Mouse (Mus musculus) MEL (cell line): Measurements from ENCODE around the gene Ifngr2.

Experiments
- CTCF ChIP-seq, 3 experiments: IDR thresholded peaks in 2 of 3; conservative IDR thresholded peaks in 1 of 3; 2 replicates each; pipeline ENCODE4 v1.5.1; 2011 to 2012; ENCODE audit warnings: low read length in 3 of 3, low read depth in 2 of 3, mild to moderate bottlenecking in 2 of 3, improper control_type of control experiment in 1 of 3, inconsistent platforms in 1 of 3, mixed read lengths in 1 of 3, moderate library complexity in 1 of 3; ENCODE audit not compliant: control insufficient read depth in 1 of 3, insufficient read depth in 1 of 3, poor library complexity in 1 of 3, severe bottlenecking in 1 of 3
- EP300 ChIP-seq, 2 experiments: IDR thresholded peaks; 2 replicates each; pipeline ENCODE4 v1.6.1; 2011; ENCODE audit warnings: improper control_type of control experiment in 2 of 2, low read length in 2 of 2, low read depth in 1 of 2, mild to moderate bottlenecking in 1 of 2
- GATA1 ChIP-seq: IDR thresholded peaks from 2 replicates; pipeline ENCODE4 v1.6.1; 2011; ENCODE audit warnings: low read depth, low read length, improper control_type of control experiment
- MAX ChIP-seq: IDR thresholded peaks from 2 replicates; pipeline ENCODE4 v1.6.1; 2011; ENCODE audit warnings: low read length, improper control_type of control experiment
- NELFE ChIP-seq: IDR thresholded peaks from 2 replicates; pipeline ENCODE4 v1.6.1; 2011; ENCODE audit warnings: low read depth, low read length, improper control_type of control experiment
- POLR2AphosphoS5 ChIP-seq: IDR thresholded peaks from 2 replicates; pipeline ENCODE4 v1.6.1; 2012; ENCODE audit warnings: low read depth, borderline replicate concordance, mild to moderate bottlenecking, inconsistent platforms, low read length, moderate library complexity, mixed read lengths
- RAD21 ChIP-seq: IDR thresholded peaks from 2 replicates; pipeline ENCODE4 v1.6.1; 2011; ENCODE audit warnings: mild to moderate bottlenecking, low read depth, low read length, improper control_type of control experiment
- UBTF ChIP-seq: IDR thresholded peaks from 2 replicates; pipeline ENCODE4 v1.6.1; 2012; ENCODE audit warnings: low read depth, mild to moderate bottlenecking, inconsistent platforms, low read length, improper control_type of control experiment, moderate library complexity, borderline replicate concordance; ENCODE audit not compliant: insufficient read depth
- USF2 ChIP-seq, 2 experiments: IDR thresholded peaks; 2 replicates each; pipeline ENCODE4 v1.6.1; 2011 to 2012; ENCODE audit warnings: improper control_type of control experiment in 2 of 2, low read length in 2 of 2, borderline replicate concordance in 1 of 2, inconsistent platforms in 1 of 2, low read depth in 1 of 2, mild to moderate bottlenecking in 1 of 2; ENCODE audit not compliant: insufficient read depth in 1 of 2

DNA sequence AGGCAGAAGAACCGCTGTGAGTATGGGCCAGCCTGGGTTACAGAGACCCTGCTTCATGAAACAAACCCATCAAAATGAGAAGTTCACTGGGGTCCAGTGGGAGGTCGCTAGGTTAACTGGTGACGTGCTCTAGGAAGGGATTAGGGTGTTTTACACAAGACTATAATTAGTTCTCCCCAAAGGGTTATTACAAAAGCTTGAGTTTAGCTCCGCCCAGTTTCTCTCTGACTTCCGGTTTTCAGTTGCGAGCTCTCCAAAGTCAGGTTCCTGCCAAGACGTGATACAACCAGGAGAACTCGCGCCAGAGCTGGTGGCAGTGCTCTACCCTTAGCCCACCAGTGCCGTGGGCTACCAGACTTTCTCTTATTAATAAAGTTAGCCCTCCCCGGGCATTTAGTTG, 64.4 kb downstream of the Ifngr2 start:
- no peak for TF ChIP-seq MAX
- TF ChIP-seq EP300 (IDR thresholded peaks at IDR 0.05; ENCODE audit: low read depth in 1 of 2, low read length in 2 of 2): no peak
- TF ChIP-seq CTCF (IDR thresholded peaks at IDR 0.05 in 2 of 3, conservative IDR thresholded peaks at IDR 0.05 in 1 of 3; ENCODE audit: control insufficient read depth in 1 of 3, insufficient read depth in 1 of 3, low read depth in 2 of 3, low read length in 3 of 3, poor library complexity in 1 of 3, severe bottlenecking in 1 of 3): no peak
- TF ChIP-seq POLR2AphosphoS5: no peak
- TF ChIP-seq USF2 (IDR thresholded peaks at IDR 0.05; ENCODE audit: borderline replicate concordance in 1 of 2, insufficient read depth in 1 of 2, low read depth in 1 of 2, low read length in 2 of 2): no peak
- no peak for TF ChIP-seq NELFE
- TF ChIP-seq RAD21: no peak
- no peak for TF ChIP-seq GATA1
- no peak for TF ChIP-seq UBTF
